Mouse (Mus musculus) neural tube, embryonic 13.5 days (tissue): ENCODE measurements around the gene Isca1. TPM values are rescaled to one million over a fixed set of nuclear protein-coding genes. Genes with fewer than 3 reads are reported as not detected.
"Not testable (repeated sequence)": the region's sequence is repeated elsewhere in the genome, so short reads cannot be mapped to it uniquely, and the experiment has no call there.

Experiments
- ATAC-seq: fragments of 200-750 bp; cut with Nextera tagmentation; 2 replicates; pipeline ENCODE4 v1.8.0; 2017; ENCODE audit warnings: low read depth, mild to moderate bottlenecking, moderate TSS enrichment, moderate library complexity
- H3K27ac ChIP-seq: fragments of 300-500 bp; sonication (generic); replicated peaks from 2 replicates; pipeline ENCODE4 v1.5.1; 2015; ENCODE audit warnings: moderate library complexity, mild to moderate bottlenecking, inconsistent platforms
- H3K27me3 ChIP-seq: fragments of 300-500 bp; sonication (generic); 2 replicates; pipeline ENCODE4 v1.6.1; 2015; ENCODE audit warnings: mild to moderate bottlenecking, inconsistent platforms
- H3K36me3 ChIP-seq: fragments of 300-500 bp; sonication (generic); 2 replicates; pipeline ENCODE4 v1.6.1; 2015; ENCODE audit warnings: mild to moderate bottlenecking, inconsistent platforms
- H3K4me1 ChIP-seq: fragments of 300-500 bp; sonication (generic); replicated peaks from 2 replicates; pipeline ENCODE4 v1.6.1; 2015; ENCODE audit warnings: inconsistent platforms
- H3K4me2 ChIP-seq: fragments of 300-500 bp; sonication (generic); 2 replicates; pipeline ENCODE4 v1.6.1; 2015; ENCODE audit warnings: inconsistent platforms, mild to moderate bottlenecking, moderate library complexity
- H3K4me3 ChIP-seq: fragments of 300-500 bp; sonication (generic); 2 replicates; pipeline ENCODE4 v1.5.1; 2015; ENCODE audit warnings: mild to moderate bottlenecking, inconsistent platforms
- H3K9ac ChIP-seq: fragments of 300-500 bp; sonication (generic); 2 replicates; pipeline ENCODE4 v1.6.1; 2015; ENCODE audit warnings: moderate library complexity, mild to moderate bottlenecking, inconsistent platforms
- H3K9me3 ChIP-seq: fragments of 300-500 bp; sonication (generic); 2 replicates; pipeline ENCODE4 v1.6.1; 2016; ENCODE audit warnings: inconsistent platforms
- WGBS: fragments of 180-500 bp; shearing (Covaris S2); methylation state at CpG from one replicate; pipeline ENCODE4 v1.1.7; 2015; 5-methylcytosine and 5-hydroxymethylcytosine counted together
- polyA plus RNA-seq: library from polyadenylated mRNA; unstranded; fragments of >200 nt; fragmentation: Nextera tagmentation; extraction: Ambion mirVana; gene quantifications from 2 replicates; pipeline ENCODE4 v1.2.1, GENCODE M21; 2015

Isca1 gene
- polyA plus RNA-seq, 1 experiment from 2014 or later = 154 TPM

- H3K4me3 ChIP-seq, H3K9ac ChIP-seq, H3K4me2 ChIP-seq, H3K27me3 ChIP-seq, H3K36me3 ChIP-seq, H3K9me3 ChIP-seq, H3K4me1 ChIP-seq, ATAC-seq: not testable (repeated sequence)
- H3K27ac ChIP-seq = 0 out of 2 replicates have a peak overlapping the region, but pooled peaks have one; percentile 23
- WGBS = 28% methylated on average over 6 of the region's 6 CpGs
Measured at GRCm38 (mm10) chr13:59718857-59719440, 50.7 kb downstream of the Isca1 start.

- Histone ChIP-seq H3K9me3 (no peaks in the 10 kb centered on the region), H3K4me1 (no peaks in the 10 kb centered on the region), H3K27ac (no peak overlapping the region), H3K36me3 (no peaks in the 10 kb centered on the region), H3K4me3 (no peak overlapping the region), H3K9ac (no peak overlapping the region), H3K4me2 (no peak overlapping the region), H3K27me3 (no peaks in the 10 kb centered on the region)
- ATAC-seq = no peak
- 40% methylated on average over 3 of the region's 3 CpGs for WGBS
Measured at GRCm38 (mm10) chr13:59713710-59714109, 55.9 kb downstream of the Isca1 start.

GRCm38 (mm10) chr13:59711984-59712383 is 57.6 kb downstream of the Isca1 start, which contains the start of gene Spata31d1b:
Gene Spata31d1b (plus strand): TSS chr13:59712284.
- H3K9me3 ChIP-seq, H3K27me3 ChIP-seq, ATAC-seq, H3K27ac ChIP-seq, H3K9ac ChIP-seq, H3K4me2 ChIP-seq, H3K4me1 ChIP-seq, H3K4me3 ChIP-seq, H3K36me3 ChIP-seq: not testable (repeated sequence)
- WGBS = 66% methylated on average over 3 of the region's 3 CpGs

- Histone ChIP-seq H3K4me3 (no peak within 1 kb of the TSS), H3K4me1 (no peaks in the 10 kb centered on the region), H3K27me3 (no peaks in the 10 kb centered on the region), H3K36me3 (no peaks in the 10 kb centered on the region), H3K4me2 (no peak within 1 kb of the TSS), H3K9me3 (no peaks in the 10 kb centered on the region), H3K27ac (no peak within 1 kb of the TSS), H3K9ac (no peak within 1 kb of the TSS)
- ATAC-seq = no peak
- WGBS = 90% methylated on average over 15 of the region's 15 CpGs
Measured at GRCm38 (mm10) chr13:59710230-59710629, 59.4 kb downstream of the Isca1 start, which contains the start of gene Spata31d1a. Gene Spata31d1a (minus strand): TSS chr13:59710330.

Other genes starting within 250 kb of the Isca1 start
- gene Agtpbp1, start 184.6 kb downstream of the Isca1 start, polyA plus RNA-seq = 64.8 and 66.2 TPM in 2 replicates
- 130 and 139 TPM in 2 replicates for gene Naa35, start 184.6 kb downstream of the Isca1 start, polyA plus RNA-seq
- gene Golm1, start 94.0 kb downstream of the Isca1 start, polyA plus RNA-seq = 44.4 and 48.5 TPM in 2 replicates
- gene 4921517D22Rik, start 75.7 kb downstream of the Isca1 start, polyA plus RNA-seq = not detected in 2 replicates
- 0.03 TPM in 1 of 2 replicates, not detected in the other for gene Spata31d1a, start 59.5 kb downstream of the Isca1 start, polyA plus RNA-seq
- gene Spata31d1b, start 57.5 kb downstream of the Isca1 start, polyA plus RNA-seq = not detected in 2 replicates
- not detected in 2 replicates for gene Spata31d1d, start 38.1 kb downstream of the Isca1 start, polyA plus RNA-seq
- gene 1700014D04Rik, start 23.1 kb downstream of the Isca1 start, polyA plus RNA-seq = 0.17 TPM in 1 of 2 replicates, not detected in the other
- gene Gm49354, start 12.4 kb upstream of the Isca1 start, polyA plus RNA-seq = not detected in 2 replicates
- gene Tut7, start 53.3 kb upstream of the Isca1 start, polyA plus RNA-seq = 45.5 and 50.5 TPM in 2 replicates